Mouse (Mus musculus): ENCODE data around the gene Pde11a.

GRCm38 (mm10) chr2:76262661-76263060, 75.9 kb downstream of the Pde11a start:
- TF ChIP-seq CHD2 (IDR thresholded peaks at IDR 0.05; ENCODE audit: low read depth, low read length) (no peak), ZNF384 (IDR thresholded peaks at IDR 0.05; ENCODE audit: low read depth, low read length) (no peak), HCFC1 (IDR thresholded peaks at IDR 0.05; ENCODE audit: borderline replicate concordance, insufficient read depth, low read length) (no peak), ZC3H11A (IDR thresholded peaks at IDR 0.05; ENCODE audit: borderline replicate concordance, low read depth, low read length) (no peak)
